Mouse (Mus musculus) olfactory bulb, adult 2 months (tissue): ENCODE measurements around the gene Focad. TPM values are rescaled to one million over a fixed set of nuclear protein-coding genes. Genes with fewer than 3 reads are reported as not detected.

ENCODE experiments used
- H3K27ac ChIP-seq: fragments of 200-500 bp; 2 replicates; pipeline ENCODE4 v1.5.1; 2012; ENCODE audit warnings: low read depth, low read length; ENCODE audit not compliant: insufficient read depth
- H3K4me1 ChIP-seq: fragments of 200-500 bp; 2 replicates; pipeline ENCODE4 v1.6.1; 2012; ENCODE audit warnings: low read length; ENCODE audit not compliant: control insufficient read depth, insufficient read depth
- H3K4me3 ChIP-seq: fragments of 200-500 bp; 2 replicates; pipeline ENCODE4 v1.5.1; 2012; ENCODE audit warnings: mild to moderate bottlenecking, low read depth, low read length, moderate library complexity; ENCODE audit not compliant: insufficient read depth
- CTCF ChIP-seq: fragments of 200-500 bp; IDR thresholded peaks from 2 replicates; pipeline ENCODE4 v1.5.1; 2012; ENCODE audit warnings: low read depth, mild to moderate bottlenecking, low read length, moderate library complexity; ENCODE audit not compliant: insufficient read depth
- POLR2A ChIP-seq: fragments of 200-500 bp; IDR thresholded peaks from 2 replicates; pipeline ENCODE4 v1.6.1; 2012; ENCODE audit warnings: mild to moderate bottlenecking, low read depth, low read length, moderate library complexity; ENCODE audit not compliant: insufficient read depth
- WGBS: fragments of 180-500 bp; shearing (Covaris S2); methylation state at CpG from one replicate; pipeline ENCODE4 v1.1.7; 2018; 5-methylcytosine and 5-hydroxymethylcytosine counted together
- polyA plus RNA-seq: library from polyadenylated mRNA; stranded (reverse); fragments of >200 nt; gene quantifications from 2 replicates; pipeline ENCODE4 v1.2.4, GENCODE M21; 2012; ENCODE audit warnings: low replicate concordance; ENCODE audit not compliant: missing spikeins, insufficient read depth, insufficient read length

The Focad gene
- polyA plus RNA-seq, 1 experiment = not detected

DNA sequence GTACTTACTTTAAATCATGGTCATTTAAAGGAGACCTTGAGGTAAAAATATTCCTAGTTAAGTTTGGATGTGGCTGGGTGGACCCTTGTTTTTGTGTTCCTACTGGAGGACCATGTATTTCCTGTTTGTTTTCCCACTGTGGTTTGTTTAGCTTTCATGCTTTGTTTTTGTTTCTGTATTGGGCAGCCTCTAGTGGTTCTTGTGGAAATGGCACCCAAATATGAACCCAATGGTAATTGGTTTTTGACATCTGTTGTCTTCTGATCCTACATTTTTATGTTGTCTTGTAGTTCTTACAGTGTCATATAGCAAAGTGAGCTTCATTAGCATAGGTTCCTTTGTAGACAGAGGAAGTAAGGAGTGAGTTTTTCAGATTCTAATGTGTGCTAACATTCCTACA is 207.9 kb downstream of the Focad start:
- no peaks in the 10 kb centered on the region for H3K4me1 ChIP-seq
- TF ChIP-seq POLR2A (no peak), CTCF (no peak)
- H3K27ac ChIP-seq = no peak overlapping the region
- H3K4me3 ChIP-seq = no peak overlapping the region

DNA sequence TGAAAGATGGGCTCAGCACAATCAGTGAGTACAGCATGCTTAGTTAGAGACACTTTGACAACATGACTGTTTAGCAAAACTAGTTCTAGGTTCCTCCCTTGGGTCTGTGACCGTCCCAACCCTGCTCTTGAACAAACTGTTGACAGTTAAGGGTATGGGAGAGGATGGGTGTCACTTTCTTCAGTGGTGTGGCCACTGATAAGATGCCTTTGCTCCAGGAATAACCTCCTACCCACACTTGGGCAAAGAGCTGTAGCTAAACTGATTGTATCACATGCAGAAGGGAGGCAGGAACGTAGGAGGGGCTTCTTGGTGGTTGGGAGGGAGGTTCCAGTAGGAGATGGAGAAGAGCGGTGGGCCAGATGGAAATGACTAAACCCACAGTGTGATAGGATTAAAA is 213.3 kb downstream of the Focad start:
- no peak overlapping the region for H3K27ac ChIP-seq
- WGBS = 92% methylated on average over 3 of the region's 3 CpGs
- TF ChIP-seq POLR2A (no peak), CTCF (no peak)
- H3K4me1 ChIP-seq = no peaks in the 10 kb centered on the region
- no peak overlapping the region for H3K4me3 ChIP-seq

DNA sequence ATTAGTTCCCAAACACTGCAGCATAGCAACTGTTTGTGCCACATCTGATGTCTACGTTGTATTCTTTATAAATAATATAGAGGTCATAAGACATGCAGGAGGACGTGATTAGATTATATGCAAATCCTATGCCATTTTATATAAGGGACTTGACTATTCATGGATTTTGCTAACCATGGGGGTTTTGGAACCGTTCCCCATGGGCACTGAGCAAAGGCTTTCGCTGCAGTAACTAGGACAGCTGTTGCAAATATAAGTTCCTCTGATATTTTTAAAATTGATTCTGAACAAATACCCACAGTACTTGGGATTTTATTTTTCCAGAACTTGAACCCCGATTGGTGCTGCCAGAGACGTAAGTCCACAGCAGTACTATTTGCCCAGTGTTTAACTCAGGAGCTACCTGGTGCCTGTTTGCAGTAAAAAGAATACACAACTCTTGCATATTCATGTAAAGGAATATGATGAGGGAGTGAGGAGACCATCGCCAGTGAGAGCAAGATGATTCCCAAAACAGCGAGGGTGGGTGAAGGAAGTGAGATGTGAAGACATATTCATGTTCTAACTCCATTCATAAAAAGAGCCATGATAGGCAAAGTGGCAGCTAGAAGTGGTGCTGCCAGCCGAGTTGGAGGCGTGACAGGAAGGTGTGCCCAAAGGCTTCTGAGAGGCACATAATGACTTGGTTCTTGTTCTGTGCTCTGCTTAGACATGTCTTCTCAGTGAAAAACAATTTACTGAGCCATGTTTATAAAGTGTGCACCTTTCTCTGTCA is 214.1 kb downstream of the Focad start:
- Histone ChIP-seq H3K27ac (no peak overlapping the region), H3K4me3 (no peak overlapping the region), H3K4me1 (no peaks in the 10 kb centered on the region)
- TF ChIP-seq CTCF (no peak), POLR2A (no peak)
- WGBS = 90% methylated on average over 10 of the region's 10 CpGs

DNA sequence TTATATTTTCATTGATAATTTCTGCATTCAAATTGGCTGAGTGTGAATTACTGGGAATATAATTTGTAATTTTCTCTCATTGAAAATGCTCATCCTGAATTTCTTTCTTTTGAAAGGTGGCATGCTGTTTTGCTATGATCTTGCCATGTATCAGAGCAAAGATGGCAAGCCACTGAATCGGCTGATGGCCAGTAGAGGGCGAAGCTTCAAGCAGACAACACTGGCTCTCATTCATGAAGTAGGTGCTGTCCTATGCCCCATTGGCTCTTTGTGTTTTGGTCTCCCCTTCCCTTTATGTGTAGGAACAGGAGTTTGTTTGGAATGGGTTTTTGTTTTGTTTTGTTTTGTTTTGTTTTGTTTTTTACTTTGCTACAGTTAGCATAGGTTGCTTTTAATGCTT is 215.2 kb downstream of the Focad start:
- Histone ChIP-seq H3K4me1 (no peaks in the 10 kb centered on the region), H3K4me3 (no peak overlapping the region), H3K27ac (no peak overlapping the region)
- TF ChIP-seq CTCF (no peak), POLR2A (no peak)
- WGBS = 47% methylated on average over 2 of the region's 2 CpGs

DNA sequence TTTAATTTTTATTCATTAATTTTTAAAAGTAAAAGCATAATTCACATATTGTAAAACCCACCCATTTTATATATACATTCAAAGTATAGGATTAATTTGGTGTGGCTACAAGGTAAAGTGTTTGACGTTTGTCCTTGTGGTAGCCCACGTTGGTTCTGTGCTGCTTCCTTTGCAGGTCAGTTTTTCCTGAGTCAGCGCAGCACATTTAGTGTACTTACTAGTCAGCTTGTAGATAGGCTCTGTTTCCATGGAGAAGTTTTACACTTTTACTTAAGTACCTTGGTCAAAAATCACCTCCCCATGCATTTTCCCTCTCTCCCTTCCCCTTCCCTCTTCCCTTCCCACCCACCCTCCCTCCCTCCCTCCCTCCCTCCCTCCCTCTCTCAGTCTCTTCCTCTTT is 220.5 kb downstream of the Focad start:
- Histone ChIP-seq H3K27ac (no peak overlapping the region), H3K4me1 (no peaks in the 10 kb centered on the region), H3K4me3 (no peak overlapping the region)
- 91% methylated on average over 3 of the region's 3 CpGs for WGBS
- no peak for TF ChIP-seq CTCF
- no peak for TF ChIP-seq POLR2A

DNA sequence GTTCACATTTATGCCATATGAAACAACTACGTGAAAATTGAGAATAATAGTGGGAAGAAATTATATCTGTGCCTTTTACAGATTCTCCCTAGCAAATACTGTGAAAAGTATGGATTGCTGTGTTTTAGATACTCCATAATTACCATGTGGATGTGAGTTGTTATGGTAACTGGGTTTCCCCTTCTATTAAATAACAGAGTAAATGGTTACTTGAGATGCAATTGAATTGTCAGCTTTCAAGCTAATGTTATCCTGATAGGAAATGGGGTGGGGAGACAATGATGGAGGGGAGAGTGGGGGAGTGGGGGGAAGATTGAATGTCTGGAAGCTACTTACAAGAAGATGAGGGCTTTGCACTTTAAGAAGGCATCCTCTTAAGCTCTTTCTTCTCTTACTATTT is 225.6 kb downstream of the Focad start:
- TF ChIP-seq POLR2A (no peak), CTCF (no peak)
- WGBS = 27% methylated on average over 1 of the region's 1 CpGs
- H3K27ac ChIP-seq = no peak overlapping the region
- no peaks in the 10 kb centered on the region for H3K4me1 ChIP-seq
- no peak overlapping the region for H3K4me3 ChIP-seq

DNA sequence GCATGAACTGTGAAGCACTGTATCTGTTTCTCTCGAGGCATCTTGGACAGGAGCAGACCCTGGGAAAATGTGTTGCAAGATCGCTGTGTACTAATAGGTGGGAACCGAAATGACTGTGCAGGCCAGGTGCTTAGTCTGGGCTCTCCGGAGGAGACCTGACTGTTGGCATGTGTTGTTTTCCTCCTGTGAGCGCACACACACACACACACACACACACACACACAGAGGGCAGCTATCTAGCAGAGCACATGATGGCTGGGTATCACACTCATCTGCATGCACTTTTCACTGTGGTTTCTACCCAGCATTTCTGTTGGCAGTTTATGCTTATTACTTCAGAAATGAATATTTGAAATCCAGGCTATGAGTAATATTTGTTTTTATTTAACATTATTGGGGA is 231.0 kb downstream of the Focad start:
- TF ChIP-seq CTCF = no peak
- no peak for TF ChIP-seq POLR2A
- no peak overlapping the region for H3K4me3 ChIP-seq
- peaks cover 6% of the 10 kb centered on the region; the same call in 1 of the 2 replicates for H3K4me1 ChIP-seq
- no peak overlapping the region for H3K27ac ChIP-seq
- 86% methylated on average over 5 of the region's 5 CpGs for WGBS

DNA sequence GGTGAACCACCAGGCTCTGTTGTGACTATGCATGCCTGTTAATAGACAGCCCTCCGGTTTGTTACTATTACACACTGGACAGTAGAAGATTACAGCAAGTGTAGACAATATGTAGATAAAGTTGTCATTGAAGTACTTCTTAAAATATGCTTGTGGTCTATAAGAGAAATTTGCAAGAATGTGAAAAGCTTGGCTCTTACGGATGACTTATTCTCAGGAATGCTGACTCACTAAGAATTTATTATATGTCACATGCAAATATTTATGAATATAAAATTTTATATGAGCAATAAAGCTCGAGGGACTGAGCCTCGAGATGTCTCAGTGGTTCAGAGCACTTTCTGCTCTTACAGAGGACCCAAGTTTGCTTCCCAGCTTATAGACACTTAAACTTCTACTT is 240.1 kb downstream of the Focad start:
- 91% methylated on average over 4 of the region's 4 CpGs for WGBS
- peaks cover 2% of the 10 kb centered on the region; the same call in 1 of the 2 replicates for H3K4me1 ChIP-seq
- no peak overlapping the region for H3K27ac ChIP-seq
- no peak for TF ChIP-seq CTCF
- TF ChIP-seq POLR2A = no peak
- no peak overlapping the region for H3K4me3 ChIP-seq

DNA sequence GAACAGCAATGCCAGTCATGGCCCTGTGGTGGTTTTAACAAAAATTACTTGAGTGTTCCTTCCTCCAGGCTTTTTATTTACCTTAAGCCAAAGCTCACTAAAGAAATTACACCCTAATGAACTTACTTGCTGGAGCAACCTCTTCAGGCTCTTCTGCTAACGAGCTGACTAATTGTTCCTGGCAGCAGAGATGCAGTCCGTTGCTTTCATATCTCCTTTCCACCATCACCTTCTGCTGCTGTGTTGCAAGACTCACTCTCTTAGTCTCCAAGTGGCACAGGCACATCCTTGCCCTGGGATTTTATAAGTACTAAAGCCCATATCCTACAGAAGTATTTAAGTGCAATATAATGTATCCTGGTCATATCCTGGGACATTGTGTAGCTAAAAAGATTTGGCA is 242.3 kb downstream of the Focad start:
- WGBS = 33% methylated on average over 2 of the region's 2 CpGs
- no peak overlapping the region for H3K4me3 ChIP-seq
- H3K4me1 ChIP-seq = peaks cover 2% of the 10 kb centered on the region; the same call in 1 of the 2 replicates
- TF ChIP-seq POLR2A (no peak), CTCF (no peak)
- no peak overlapping the region for H3K27ac ChIP-seq

DNA sequence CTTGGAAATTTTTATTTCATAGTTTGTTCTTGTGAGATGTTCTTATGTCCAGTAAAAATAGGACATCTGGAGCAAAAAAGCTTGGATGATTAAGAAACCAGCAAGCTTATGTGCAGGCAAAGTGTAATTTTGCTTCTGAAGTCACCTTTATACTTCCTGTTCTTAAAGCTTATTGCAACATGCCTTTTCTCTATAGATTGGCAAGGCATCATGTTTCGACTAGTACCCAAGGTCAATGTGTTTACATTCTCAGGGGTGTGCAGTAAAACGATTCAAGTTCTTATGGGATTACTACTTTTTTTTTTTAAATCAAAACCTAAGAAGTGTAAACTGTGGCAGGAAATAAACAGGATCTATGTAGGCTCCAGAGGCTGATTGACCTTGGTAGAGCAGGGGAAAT is 242.9 kb downstream of the Focad start:
- peaks cover 2% of the 10 kb centered on the region; the same call in 1 of the 2 replicates for H3K4me1 ChIP-seq
- H3K27ac ChIP-seq = no peak overlapping the region
- TF ChIP-seq CTCF (no peak), POLR2A (no peak)
- 76% methylated on average over 2 of the region's 2 CpGs for WGBS
- no peak overlapping the region for H3K4me3 ChIP-seq
